In the genomic region with DNA sequence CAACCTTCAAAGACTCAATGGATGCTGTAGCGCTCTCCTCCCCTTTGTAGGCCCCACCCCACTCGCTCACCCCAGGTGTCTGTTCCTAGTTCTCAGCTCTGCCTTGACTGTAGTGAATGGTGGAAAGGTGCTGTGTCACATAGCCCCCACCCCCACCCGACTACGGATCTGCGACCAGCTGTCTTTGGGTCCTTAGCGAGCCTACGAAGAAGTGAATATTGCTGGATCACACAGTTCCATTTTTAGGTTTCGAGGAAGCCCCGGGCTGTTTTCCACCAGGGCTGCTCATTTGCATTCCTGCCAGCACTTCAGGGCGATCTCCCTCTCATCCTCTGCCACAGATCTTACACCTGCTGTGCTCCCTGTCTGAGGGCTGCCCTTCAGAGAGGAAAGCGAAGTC, we compare ENCODE assay signal across 20 mouse cellular contexts. TPM values are rescaled to one million over a fixed set of nuclear protein-coding genes. Genes with fewer than 3 reads are reported as not detected.
DNase-seq lines count a peak whose midpoint lies in the region; TF ChIP-seq lines count a peak whose summit lies in the region.
"Had no signal": no experiment of that assay in that cellular context is flagged by ENCODE, and none has a peak within 500 bp of the region (broad histone marks: within the 10 kb centered on the region; RNA-seq: fewer than 3 reads in every experiment).

No protein-coding gene starts in this region.

- H3K27ac ChIP-seq in heart, embryonic 10.5 days, result 0 out of 2 replicates have a peak overlapping the region, but pooled peaks have one; percentile 16
- 0 out of 2 replicates have a peak overlapping the region, but pooled peaks have one; percentile 23 for H3K27ac ChIP-seq in ES-Bruce4 (ENCODE audit: insufficient read depth, low read length)
- no peak overlapping the region for H3K27ac ChIP-seq in embryonic facial prominence, embryonic 10.5 days (replicated peaks)
- H3K27ac ChIP-seq: embryonic facial prominence, embryonic 15.5 days; hindbrain, embryonic 14.5 days; liver, embryonic 14.5 days; lung, embryonic 15.5 days; stomach, embryonic 15.5 days had no signal

- no peak for DNase-seq in heart, embryonic 10.5 days (ENCODE audit: low spot score)
- DNase-seq in heart, postnatal 4 days, result no peak
- DNase-seq in right cerebral cortex, postnatal 14 days, result peak; percentile 17
- no peak for DNase-seq in right cerebral cortex, postnatal 25 days
- peak; percentile 41 for DNase-seq in brain, embryonic 14.5 days (ENCODE audit: low read depth)
- DNase-seq in spleen, adult 12 weeks (ENCODE audit: low spot score), result no peak
- DNase-seq in embryonic facial prominence, embryonic 10.5 days (ENCODE audit: low spot score), result no peak
- DNase-seq: cerebellum, adult 9-11 months; heart, postnatal 14 days; kidney, postnatal 36 days; lung, postnatal 4 days had no signal

- H3K4me3 ChIP-seq in heart, embryonic 10.5 days, result no peak overlapping the region
- no peak overlapping the region for H3K4me3 ChIP-seq in ES-Bruce4 (ENCODE audit: low read depth, low read length)
- no peak overlapping the region for H3K4me3 ChIP-seq in embryonic facial prominence, embryonic 10.5 days
- H3K4me3 ChIP-seq: embryonic facial prominence, embryonic 15.5 days; heart, embryonic 12.5 days; lung, embryonic 15.5 days; stomach, embryonic 15.5 days had no signal

- no peak for TF ChIP-seq EP300 in ES-Bruce4 (IDR thresholded peaks at IDR 0.05; ENCODE audit: insufficient read depth, low read depth, low read length)

- 21% methylated on average over 11 of the region's 11 CpGs for WGBS in heart, embryonic 10.5 days
- WGBS in embryonic facial prominence, embryonic 10.5 days, result 18% methylated on average over 11 of the region's 11 CpGs

- no peaks in the 10 kb centered on the region for H3K36me3 ChIP-seq in heart, embryonic 10.5 days
- H3K36me3 ChIP-seq in ES-Bruce4 (ENCODE audit: control insufficient read depth, insufficient read depth, low read length, poor library complexity, severe bottlenecking), result no peaks in the 10 kb centered on the region
- H3K36me3 ChIP-seq in embryonic facial prominence, embryonic 10.5 days (replicated peaks), result no peaks in the 10 kb centered on the region
- H3K36me3 ChIP-seq: embryonic facial prominence, embryonic 15.5 days; heart, embryonic 12.5 days; lung, embryonic 15.5 days; stomach, embryonic 15.5 days had no signal

- no peak for TF ChIP-seq POLR2A in ES-Bruce4 (IDR thresholded peaks at IDR 0.05; ENCODE audit: insufficient read depth, low read length)
- TF ChIP-seq POLR2A in brain, embryonic 14.5 days (IDR thresholded peaks at IDR 0.05; ENCODE audit: borderline replicate concordance, extremely low read depth, insufficient read depth, insufficient read length, poor library complexity, severe bottlenecking), result no peak

- H3K9me3 ChIP-seq in heart, embryonic 10.5 days, result no peaks in the 10 kb centered on the region
- H3K9me3 ChIP-seq in ES-Bruce4 (replicated peaks; ENCODE audit: control insufficient read depth, insufficient read depth, low read length, poor library complexity, severe bottlenecking), result no peaks in the 10 kb centered on the region
- peaks cover 6% of the 10 kb centered on the region; the same call in 1 of the 2 replicates for H3K9me3 ChIP-seq in embryonic facial prominence, embryonic 10.5 days
- H3K9me3 ChIP-seq: embryonic facial prominence, embryonic 15.5 days; lung, embryonic 15.5 days; stomach, embryonic 15.5 days had no signal

- peaks cover 22% of the 10 kb centered on the region for H3K4me1 ChIP-seq in heart, embryonic 10.5 days
- H3K4me1 ChIP-seq in ES-Bruce4 (ENCODE audit: control insufficient read depth, insufficient read depth, low read length), result no peaks in the 10 kb centered on the region
- H3K4me1 ChIP-seq in embryonic facial prominence, embryonic 10.5 days, result peaks cover 30% of the 10 kb centered on the region

- TF ChIP-seq CTCF in ES-Bruce4 (IDR thresholded peaks at IDR 0.05; ENCODE audit: low read depth, low read length), result no peak
- no peak for TF ChIP-seq CTCF in brain, embryonic 14.5 days (IDR thresholded peaks at IDR 0.05; ENCODE audit: borderline replicate concordance, extremely low read depth, insufficient read depth, insufficient read length)

- peaks cover 11% of the 10 kb centered on the region; the same call in 1 of the 2 replicates for H3K27me3 ChIP-seq in heart, embryonic 10.5 days (ENCODE audit: insufficient read depth, poor library complexity, severe bottlenecking)
- no peaks in the 10 kb centered on the region for H3K27me3 ChIP-seq in ES-Bruce4 (ENCODE audit: control insufficient read depth, insufficient read depth, low read length, poor library complexity, severe bottlenecking)
- peaks cover 12% of the 10 kb centered on the region for H3K27me3 ChIP-seq in embryonic facial prominence, embryonic 10.5 days (replicated peaks; ENCODE audit: low read depth, poor library complexity, severe bottlenecking)
- H3K27me3 ChIP-seq: embryonic facial prominence, embryonic 15.5 days; lung, embryonic 15.5 days; stomach, embryonic 15.5 days had no signal

- H3K9ac ChIP-seq in ES-Bruce4 (ENCODE audit: low read depth, poor library complexity, severe bottlenecking), result no peak overlapping the region
- H3K9ac ChIP-seq: embryonic facial prominence, embryonic 15.5 days; heart, embryonic 12.5 days; hindbrain, embryonic 14.5 days; liver, embryonic 14.5 days; lung, embryonic 15.5 days; stomach, embryonic 15.5 days had no signal

RNA-seq across cellular contexts. Expression of a gene that starts 10.8 kb away (rescaled TPM):
- 5.9 and 13.0 TPM in 2 replicates for polyA plus RNA-seq in heart, embryonic 10.5 days (2016; fragmentation: Nextera tagmentation; extraction: Ambion mirVana)
- 1 to 10 TPM; 2.1 to 2.6 TPM for total RNA-seq in heart, postnatal 4 days (2021)
- not detected in 2 replicates for polyA plus RNA-seq in ES-Bruce4 (2011; ENCODE audit: insufficient read depth, insufficient read length, low read depth, missing spikeins)
- 5.5 and 9.0 TPM in 2 replicates for polyA plus RNA-seq in brain, embryonic 14.5 days (2012; rRNA removed)
- 5.0 and 7.7 TPM in 2 replicates for polyA plus RNA-seq in embryonic facial prominence, embryonic 10.5 days (2016; fragmentation: Nextera tagmentation; extraction: Ambion mirVana)

RNA-seq across cellular contexts. Expression of a gene that starts 13.5 kb away (rescaled TPM):
- polyA plus RNA-seq in heart, embryonic 10.5 days (2016; fragmentation: Nextera tagmentation; extraction: Ambion mirVana), result 2.3 and 5.0 TPM in 2 replicates
- 1 to 10 TPM; 4.2 to 5.6 TPM for total RNA-seq in heart, postnatal 4 days (2021)
- 0.40 and 0.41 TPM in 2 replicates for polyA plus RNA-seq in ES-Bruce4 (2011; ENCODE audit: insufficient read depth, insufficient read length, low read depth, missing spikeins)
- polyA plus RNA-seq in brain, embryonic 14.5 days (2012; rRNA removed), result 4.0 and 4.8 TPM in 2 replicates
- polyA plus RNA-seq in embryonic facial prominence, embryonic 10.5 days (2016; fragmentation: Nextera tagmentation; extraction: Ambion mirVana), result 3.8 and 5.8 TPM in 2 replicates

RNA-seq across cellular contexts. Expression of a gene that starts 38.9 kb away (rescaled TPM):
- 0.12 TPM in 1 of 2 replicates, not detected in the other for polyA plus RNA-seq in heart, embryonic 10.5 days (2016; fragmentation: Nextera tagmentation; extraction: Ambion mirVana)
- total RNA-seq in heart, postnatal 4 days (2021), result under 1 TPM; 0.07 TPM
- polyA plus RNA-seq in ES-Bruce4 (2011; ENCODE audit: insufficient read depth, insufficient read length, low read depth, missing spikeins), result not detected in 2 replicates
- 1.5 TPM in 2 replicates for polyA plus RNA-seq in brain, embryonic 14.5 days (2012; rRNA removed)
- not detected in 2 replicates for polyA plus RNA-seq in embryonic facial prominence, embryonic 10.5 days (2016; fragmentation: Nextera tagmentation; extraction: Ambion mirVana)
- total RNA-seq: granulocyte monocyte progenitor cell, adult 5-6 weeks; heart, postnatal 14 days; MEL had no signal
- polyA plus RNA-seq: embryonic facial prominence, embryonic 15.5 days; lung, embryonic 15.5 days had no signal

RNA-seq across cellular contexts. Expression of a gene that starts 52.1 kb away (rescaled TPM):
- 19.0 and 28.4 TPM in 2 replicates for polyA plus RNA-seq in heart, embryonic 10.5 days (2016; fragmentation: Nextera tagmentation; extraction: Ambion mirVana)
- total RNA-seq in heart, postnatal 4 days (2021), result 10 to 100 TPM; 63.6 to 64.5 TPM
- 5.1 and 7.4 TPM in 2 replicates for polyA plus RNA-seq in ES-Bruce4 (2011; ENCODE audit: insufficient read depth, insufficient read length, low read depth, missing spikeins)
- polyA plus RNA-seq in brain, embryonic 14.5 days (2012; rRNA removed), result 13.5 and 16.3 TPM in 2 replicates
- polyA plus RNA-seq in embryonic facial prominence, embryonic 10.5 days (2016; fragmentation: Nextera tagmentation; extraction: Ambion mirVana), result 9.6 and 10.4 TPM in 2 replicates

Comparison
In these comparisons a context has a peak if more than half of its experiments do, and no peak if none do; other contexts are left out.
1. DNase-seq: peak in right cerebral cortex, postnatal 14 days (single experiment) and brain, embryonic 14.5 days (single experiment); none in heart, embryonic 10.5 days (single experiment), heart, postnatal 4 days (single experiment), right cerebral cortex, postnatal 25 days (single experiment), spleen, adult 12 weeks (single experiment) and embryonic facial prominence, embryonic 10.5 days (single experiment).